Mouse (Mus musculus): ENCODE measurements around the gene Ctla2b. TPM values are rescaled to one million over a fixed set of nuclear protein-coding genes. Genes with fewer than 3 reads are reported as not detected.
"Not testable (repeated sequence)": the region's sequence is repeated elsewhere in the genome, so short reads cannot be mapped to it uniquely, and the experiment has no call there.

Gene Ctla2b
- total RNA-seq (2022): 1 to 10 TPM in 2 of 4 experiments, under 1 TPM in 2; 0.46 to 3.3 (median 1.5) TPM

DNA sequence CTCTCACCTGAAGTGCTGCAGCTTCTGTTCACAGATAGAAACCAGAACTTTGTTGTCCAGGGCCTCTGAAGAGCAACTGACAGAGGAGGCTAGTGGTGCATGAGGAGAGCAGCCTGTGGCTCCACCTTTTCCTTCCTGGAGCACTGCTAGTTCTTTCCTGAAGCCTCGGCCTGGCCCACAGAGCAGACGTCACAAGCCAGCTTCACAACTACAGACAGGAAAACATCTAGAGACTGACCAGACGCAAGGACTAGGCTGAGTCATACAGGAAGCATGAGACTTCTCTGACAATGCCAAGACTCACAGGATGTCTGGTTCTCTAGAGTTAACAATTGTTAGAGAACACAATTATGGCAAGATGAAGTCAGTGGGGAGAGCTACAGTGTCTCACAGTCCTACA, at the start of gene Ctla2b:
TSS of gene Ctla2b (minus strand) at position 120 of the 400 bp plus-strand sequence.
- DNase-seq (ENCODE audit: low spot score in 2 of 2): no peak

GRCm38 (mm10) chr13:60941884-60942283, 44.6 kb upstream of the Ctla2b start, which contains the start of gene Tpbpa:
Gene Tpbpa, minus strand, starts transcription at chr13:60941984.
- not testable (repeated sequence) for DNase-seq (ENCODE audit: low spot score in 2 of 2)

DNA sequence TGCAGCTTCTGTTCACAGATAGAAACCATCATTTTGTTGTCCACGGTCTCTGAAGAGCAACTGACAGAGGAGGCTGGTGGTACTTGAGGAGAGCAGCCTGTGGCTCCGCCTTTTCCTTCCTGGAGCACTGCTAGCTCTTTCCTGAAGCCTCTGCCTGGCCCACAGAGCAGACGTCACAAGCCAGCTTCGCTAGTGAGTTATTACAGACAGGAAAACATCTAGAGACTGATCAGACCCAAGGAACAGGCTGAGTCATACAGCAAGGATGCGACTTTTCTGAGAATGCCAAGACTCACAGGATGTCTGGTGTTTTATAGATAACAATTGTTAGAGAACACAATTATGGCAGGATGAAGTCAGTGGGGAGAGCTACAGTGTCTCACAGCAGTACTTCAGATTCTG, 39.3 kb upstream of the Ctla2b start, which contains the start of the genes Gm49391 and Ctla2a:
TSS of gene Gm49391 (minus strand) at position 72 of the 402 bp plus-strand sequence.
TSS of gene Ctla2a (minus strand) at position 126 of the 402 bp plus-strand sequence.
- DNase-seq (ENCODE audit: low spot score in 2 of 2): no peak

DNA sequence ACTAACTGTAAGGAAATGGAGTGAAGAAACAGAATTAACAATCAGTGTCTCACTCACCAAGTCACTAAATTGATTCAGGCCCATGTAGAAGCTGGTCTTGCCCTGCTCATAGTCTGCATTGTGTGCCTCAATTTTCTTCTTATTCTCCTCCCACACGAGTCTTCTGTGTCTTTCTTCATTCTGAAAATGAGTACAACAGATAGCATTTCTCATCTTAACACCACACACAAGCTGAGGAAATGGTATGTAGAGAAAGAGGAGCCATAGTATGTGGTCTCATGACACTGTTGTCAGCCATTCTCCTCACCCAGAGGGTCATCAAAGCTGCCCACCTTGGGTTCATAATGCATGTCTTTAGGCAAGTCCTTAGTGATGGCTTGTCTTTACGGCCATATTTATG, 38.2 kb upstream of the Ctla2b start, which contains the start of gene Gm49393:
TSS of gene Gm49393 (minus strand) at position 101 of the 400 bp plus-strand sequence.
- DNase-seq (ENCODE audit: low spot score in 2 of 2): not testable (repeated sequence)

GRCm38 (mm10) chr13:60904780-60905179, 7.5 kb upstream of the Ctla2b start, which contains the start of gene Tpbpb:
Gene Tpbpb, minus strand, starts transcription at chr13:60904880.
- DNase-seq (ENCODE audit: low spot score in 2 of 2): not testable (repeated sequence)

GRCm38 (mm10) chr13:60896794-60897193, 453 bp downstream of the Ctla2b start, which contains the start of gene Gm49392:
Gene Gm49392, minus strand, starts transcription at chr13:60896894.
- not testable (repeated sequence) for DNase-seq (ENCODE audit: low spot score in 2 of 2)

- no peak for DNase-seq (ENCODE audit: low spot score in 2 of 2)
Measured at GRCm38 (mm10) chr13:60895406-60896160, 1.7 kb downstream of the Ctla2b start.

DNA sequence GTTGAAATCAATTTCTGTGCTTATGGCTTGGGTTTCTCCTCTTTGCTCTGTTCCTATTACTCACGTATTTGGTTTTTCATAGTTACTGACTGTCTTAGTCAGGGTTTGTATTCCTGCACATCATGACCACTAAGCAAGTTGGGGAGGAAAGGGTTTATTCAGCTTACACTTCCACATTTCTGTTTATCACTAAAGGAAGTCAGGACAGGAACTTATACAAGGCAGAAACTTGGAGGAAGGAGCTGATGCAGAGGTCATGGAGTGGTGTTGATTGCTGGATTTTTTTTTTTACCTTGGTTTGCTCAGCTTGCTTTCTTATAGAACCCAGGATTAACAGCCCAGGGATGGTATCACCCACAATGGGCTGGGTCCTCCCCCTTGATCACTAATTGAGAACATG, 4.9 kb downstream of the Ctla2b start:
- no peak for DNase-seq (ENCODE audit: low spot score in 2 of 2)

DNA sequence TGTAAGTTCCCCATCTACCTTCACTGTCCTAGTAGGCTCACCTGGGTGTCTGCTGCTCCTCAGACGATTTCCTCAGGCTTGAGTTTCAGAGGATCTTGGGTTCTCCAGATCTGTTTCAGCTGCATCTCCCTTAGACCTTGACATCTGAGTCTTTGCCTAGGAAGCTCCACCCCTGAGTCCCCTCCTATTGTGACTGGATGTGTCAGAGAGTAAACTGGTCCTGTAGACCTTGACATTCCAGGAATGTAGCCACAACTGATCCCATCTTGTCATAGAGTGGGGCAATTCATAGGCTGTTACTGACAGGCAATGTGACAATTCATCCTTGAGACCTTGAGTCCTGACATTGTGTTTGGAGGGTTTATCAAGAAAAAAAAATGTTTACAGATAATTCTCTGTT, 33.0 kb downstream of the Ctla2b start, which contains the start of gene 4930486L24Rik:
TSS of gene 4930486L24Rik (minus strand) at position 195 of the 400 bp plus-strand sequence.
- no peak for DNase-seq (ENCODE audit: low spot score in 2 of 2)

GRCm38 (mm10) chr13:60848241-60849120, 48.8 kb downstream of the Ctla2b start:
- DNase-seq (ENCODE audit: low spot score in 2 of 2): no peak

Other genes with a start within 250 kb of the Ctla2b start
- not detected for gene BC051665, start 111.1 kb downstream of the Ctla2b start, total RNA-seq (2022)
- not detected for gene Ctsll3, start 94.6 kb downstream of the Ctla2b start, total RNA-seq (2022)
- not detected for gene 4930486L24Rik, start 33.0 kb downstream of the Ctla2b start, total RNA-seq (2022)
- gene Gm49392, start 553 bp downstream of the Ctla2b start, total RNA-seq (2022): under 1 TPM in 1 of 4 experiments, not detected in 3; 0.46 TPM
- gene Tpbpb, start 7.4 kb upstream of the Ctla2b start, total RNA-seq (2022): not detected
- not detected for gene Gm49393, start 38.1 kb upstream of the Ctla2b start, total RNA-seq (2022)
- gene Gm49391, start 39.1 kb upstream of the Ctla2b start, total RNA-seq (2022): 1 to 10 TPM in 1 of 4 experiments, under 1 TPM in 1, not detected in 2; 0.68 to 1.1 TPM
- 10 to 100 TPM; 11.5 to 22.1 (median 14.0) TPM for gene Ctla2a, start 39.2 kb upstream of the Ctla2b start, total RNA-seq (2022)
- not detected for gene Tpbpa, start 44.5 kb upstream of the Ctla2b start, total RNA-seq (2022)
- not detected for gene Ctsj, start 108.5 kb upstream of the Ctla2b start, total RNA-seq (2022)
- gene Ctsq, start 143.2 kb upstream of the Ctla2b start, total RNA-seq (2022): not detected

Data from left cerebral cortex, adult 8-10 months (tissue).